Mouse (Mus musculus): ENCODE measurements around the gene Fbf1.

GRCm38 (mm10) chr11:116203150-116203549, 35.2 kb upstream of the Fbf1 start:
- TF ChIP-seq GATA1 (IDR thresholded peaks at IDR 0.05; ENCODE audit: borderline replicate concordance, low read length) = no peak
- no peak for TF ChIP-seq FLI1 (IDR thresholded peaks at IDR 0.05; ENCODE audit: low read length)
